Mouse (Mus musculus) gastrocnemius, adult 2 months (tissue): Measurements from ENCODE around the gene Hoxd9. TPM values are rescaled to one million over a fixed set of nuclear protein-coding genes. Genes with fewer than 3 reads are reported as not detected.

Source experiments
- DNase-seq: peaks from one replicate; pipeline ENCODE4 v3.0.0; 2022
- H3K27ac ChIP-seq: fragments of 200-600 bp; 2 replicates; pipeline ENCODE4 v1.8.1; 2022; ENCODE audit warnings: mild to moderate bottlenecking
- H3K4me3 ChIP-seq: fragments of 200-600 bp; 2 replicates; pipeline ENCODE4 v1.8.1; 2022; ENCODE audit warnings: mild to moderate bottlenecking, moderate library complexity
- CTCF ChIP-seq: fragments of 200-600 bp; IDR thresholded peaks from 2 replicates; pipeline ENCODE4 v1.8.1; 2022; ENCODE audit warnings: antibody characterized with exemption, mild to moderate bottlenecking, moderate library complexity
- intact Hi-C: fragments of 180-260 bp; cut with DNase I; formaldehyde crosslinking; loops from one replicate; pipeline ENCODE4 v1.15.1; 2025
- total RNA-seq, 2 experiments: library from RNA; stranded (reverse); gene quantifications; 2 replicates each; pipeline ENCODE4 v1.2.3; 2021

The Hoxd9 gene
- total RNA-seq, 2 experiments from 2014 or later, result 15.8 to 19.1 TPM

- H3K4me3 ChIP-seq, result peak overlapping the region; percentile 68
- intact Hi-C loops, result no loop called here
- no peak overlapping the region for H3K27ac ChIP-seq
Measured at GRCm38 (mm10) chr2:74681594-74682531, 15.7 kb upstream of the Hoxd9 start.

GRCm38 (mm10) chr2:74682796-74683195 is 14.7 kb upstream of the Hoxd9 start:
- no peak for TF ChIP-seq CTCF
- intact Hi-C loops, result no loop called here
- peak overlapping the region; percentile 68 for H3K4me3 ChIP-seq
- DNase-seq, result no peak
- no peak overlapping the region for H3K27ac ChIP-seq

More at GRCm38 (mm10) chr2:74681594-74682531, 15.7 kb upstream of the Hoxd9 start:
- peak; percentile 32 for DNase-seq
- TF ChIP-seq CTCF, result no peak

- no peak for TF ChIP-seq CTCF
- no peak overlapping the region for H3K4me3 ChIP-seq
- intact Hi-C loops, result no loop called here
- DNase-seq, result no peak
- H3K27ac ChIP-seq, result no peak overlapping the region
Measured at GRCm38 (mm10) chr2:74683471-74683951, 14.0 kb upstream of the Hoxd9 start.

GRCm38 (mm10) chr2:74684106-74684505 is 13.4 kb upstream of the Hoxd9 start:
- intact Hi-C loops, result no loop called here
- no peak for DNase-seq
- Histone ChIP-seq H3K27ac (no peak overlapping the region), H3K4me3 (no peak overlapping the region)
- no peak for TF ChIP-seq CTCF

- intact Hi-C loops, result no loop called here
- Histone ChIP-seq H3K27ac (no peak overlapping the region), H3K4me3 (no peak overlapping the region)
- no peak for TF ChIP-seq CTCF
- no peak for DNase-seq
Measured at GRCm38 (mm10) chr2:74685059-74685603, 12.4 kb upstream of the Hoxd9 start.

- Histone ChIP-seq H3K4me3 (peak overlapping the region; percentile 33), H3K27ac (no peak overlapping the region)
- intact Hi-C loops, result no loop called here
- peak; percentile 72 for TF ChIP-seq CTCF
- peak; percentile 76 for DNase-seq
Measured at GRCm38 (mm10) chr2:74686301-74686987, 11.1 kb upstream of the Hoxd9 start.

GRCm38 (mm10) chr2:74686988-74687697 is 10.4 kb upstream of the Hoxd9 start:
- Histone ChIP-seq H3K4me3 (peak overlapping the region; percentile 43), H3K27ac (no peak overlapping the region)
- DNase-seq, result peak; percentile 24
- intact Hi-C loops, result no loop called here
- TF ChIP-seq CTCF, result no peak

GRCm38 (mm10) chr2:74687698-74688555 is 9.6 kb upstream of the Hoxd9 start:
- H3K4me3 ChIP-seq, result peak overlapping the region; percentile 43
- no peak for TF ChIP-seq CTCF
- intact Hi-C loops, result no loop called here
- DNase-seq, result peak; percentile 24
- H3K27ac ChIP-seq, result no peak overlapping the region

- H3K27ac ChIP-seq, result no peak overlapping the region; the same call in 1 of the 2 replicates
- intact Hi-C loops, result no loop called here
- no peak for DNase-seq
- no peak overlapping the region for H3K4me3 ChIP-seq
- TF ChIP-seq CTCF, result no peak
Measured at GRCm38 (mm10) chr2:74688795-74689573, 8.5 kb upstream of the Hoxd9 start.

GRCm38 (mm10) chr2:74689574-74690337 is 7.8 kb upstream of the Hoxd9 start:
- DNase-seq, result peak; percentile 25
- H3K27ac ChIP-seq, result peak overlapping the region; percentile 41
- TF ChIP-seq CTCF, result no peak
- peak overlapping the region; percentile 27 for H3K4me3 ChIP-seq
- intact Hi-C loops, result no loop called here
